ENCODE assay signal across 8 mouse cellular contexts in genomic region chr1:154725356-154726320, GRCm38 (mm10).
DNase-seq lines count a peak whose midpoint lies in the region; ATAC-seq and TF ChIP-seq lines count a peak whose summit lies in the region.

No protein-coding gene starts in this region.

- H3K9ac ChIP-seq in embryonic facial prominence, embryonic 15.5 days = no peak overlapping the region
- H3K9ac ChIP-seq in intestine, embryonic 16.5 days (ENCODE audit: low read depth, low read length) = no peak overlapping the region
- peak overlapping the region; percentile 57 for H3K9ac ChIP-seq in neural tube, embryonic 15.5 days (replicated peaks)

- no peak for TF ChIP-seq CTCF in layer of hippocampus, adult 2 months (conservative IDR thresholded peaks at IDR 0.05)

- peak overlapping the region; percentile 66 for H3K4me2 ChIP-seq in embryonic facial prominence, embryonic 15.5 days (replicated peaks)
- H3K4me2 ChIP-seq in intestine, embryonic 16.5 days (ENCODE audit: low read depth, low read length) = peak overlapping the region; percentile 50
- H3K4me2 ChIP-seq in neural tube, embryonic 15.5 days = peak overlapping the region; percentile 80

- ATAC-seq in embryonic facial prominence, embryonic 15.5 days (ENCODE audit: insufficient number of reproducible peaks, low FRiP score, low TSS enrichment, low read depth) = no peak
- no peak for ATAC-seq in intestine, embryonic 16.5 days
- ATAC-seq in neural tube, embryonic 15.5 days (ENCODE audit: low FRiP score) = peak; percentile 39; the same call in 1 of the 2 replicates

- H3K27ac ChIP-seq in layer of hippocampus, adult 2 months = peak overlapping the region; percentile 84
- H3K27ac ChIP-seq in embryonic facial prominence, embryonic 15.5 days (replicated peaks) = no peak overlapping the region
- no peak overlapping the region for H3K27ac ChIP-seq in intestine, embryonic 16.5 days (ENCODE audit: low read length)
- H3K27ac ChIP-seq in neural tube, embryonic 15.5 days (replicated peaks) = peak overlapping the region; percentile 82

- H3K4me3 ChIP-seq in layer of hippocampus, adult 2 months = peak overlapping the region; percentile 61
- peak overlapping the region; percentile 45 for H3K4me3 ChIP-seq in embryonic facial prominence, embryonic 15.5 days (replicated peaks)
- H3K4me3 ChIP-seq in intestine, embryonic 16.5 days (ENCODE audit: low read length) = peak overlapping the region; percentile 34
- H3K4me3 ChIP-seq in neural tube, embryonic 15.5 days (replicated peaks) = peak overlapping the region; percentile 55

- no peak for DNase-seq in layer of hippocampus, adult 2 months (ENCODE audit: low spot score in 2 of 2)
- DNase-seq in layer of hippocampus, adult 11-12 months (ENCODE audit: low spot score) = no peak
- no peak for DNase-seq in right cerebral cortex, postnatal 36 days (ENCODE audit: low spot score in 2 of 2)
- no peak for DNase-seq in natural killer cell, adult 2 months (ENCODE audit: low spot score in 2 of 2)
- DNase-seq in spleen, adult 18-20 months = no peak

- no peaks in the 10 kb centered on the region for H3K9me3 ChIP-seq in embryonic facial prominence, embryonic 15.5 days (replicated peaks)
- H3K9me3 ChIP-seq in intestine, embryonic 16.5 days (ENCODE audit: control insufficient read depth, low read length) = no peaks in the 10 kb centered on the region
- H3K9me3 ChIP-seq in neural tube, embryonic 15.5 days (replicated peaks) = no peaks in the 10 kb centered on the region

- peaks cover 23% of the 10 kb centered on the region; the same call in 1 of the 2 replicates for H3K4me1 ChIP-seq in embryonic facial prominence, embryonic 15.5 days
- peaks cover 6% of the 10 kb centered on the region; the same call in 1 of the 2 replicates for H3K4me1 ChIP-seq in intestine, embryonic 16.5 days (ENCODE audit: control insufficient read depth, insufficient read depth, low read length)
- peaks cover 53% of the 10 kb centered on the region for H3K4me1 ChIP-seq in neural tube, embryonic 15.5 days

- H3K27me3 ChIP-seq in embryonic facial prominence, embryonic 15.5 days = peaks cover 75% of the 10 kb centered on the region
- peaks cover 55% of the 10 kb centered on the region for H3K27me3 ChIP-seq in intestine, embryonic 16.5 days (replicated peaks; ENCODE audit: control insufficient read depth, insufficient read depth, low read length)
- H3K27me3 ChIP-seq in neural tube, embryonic 15.5 days (replicated peaks) = peaks cover 16% of the 10 kb centered on the region

- no peaks in the 10 kb centered on the region for H3K36me3 ChIP-seq in embryonic facial prominence, embryonic 15.5 days
- no peaks in the 10 kb centered on the region for H3K36me3 ChIP-seq in intestine, embryonic 16.5 days (ENCODE audit: control insufficient read depth, insufficient read depth, low read length)
- H3K36me3 ChIP-seq in neural tube, embryonic 15.5 days = no peaks in the 10 kb centered on the region

- 19% methylated on average over 35 of the region's 35 CpGs for WGBS in embryonic facial prominence, embryonic 15.5 days
- WGBS in intestine, embryonic 16.5 days = 27% methylated on average over 35 of the region's 35 CpGs
- 22% methylated on average over 35 of the region's 35 CpGs for WGBS in neural tube, embryonic 15.5 days

Comparison
In these comparisons a context has a peak if more than half of its experiments do, and no peak if none do; other contexts are left out.
1. H3K27ac ChIP-seq: peak in layer of hippocampus, adult 2 months (single experiment) and neural tube, embryonic 15.5 days (single experiment); none in embryonic facial prominence, embryonic 15.5 days (single experiment) and intestine, embryonic 16.5 days (single experiment).
2. Peak in every context shown above with its lines, with median percentiles within 50 percentile points of each other: H3K4me3 ChIP-seq and H3K4me2 ChIP-seq.